Mouse (Mus musculus) common myeloid progenitor, adult 5-6 weeks (primary cell): Measurements from ENCODE around the gene Tns1. TPM values are rescaled to one million over a fixed set of nuclear protein-coding genes. Genes with fewer than 3 reads are reported as not detected.

ENCODE experiments used
- ATAC-seq: replicated peaks from 2 replicates; pipeline ENCODE4 v1.8.0; 2016; ENCODE audit warnings: low read depth, mild to moderate bottlenecking, moderate TSS enrichment, inconsistent platforms; ENCODE audit not compliant: poor library complexity, severe bottlenecking
- total RNA-seq: library from RNA; stranded (forward); fragments of 200-1000, 187-1606 nt; gene quantifications from 2 replicates; pipeline ENCODE4 v1.2.3, GENCODE M21; 2017

The Tns1 gene
- total RNA-seq, 1 experiment from 2014 or later: 39.4 TPM

DNA sequence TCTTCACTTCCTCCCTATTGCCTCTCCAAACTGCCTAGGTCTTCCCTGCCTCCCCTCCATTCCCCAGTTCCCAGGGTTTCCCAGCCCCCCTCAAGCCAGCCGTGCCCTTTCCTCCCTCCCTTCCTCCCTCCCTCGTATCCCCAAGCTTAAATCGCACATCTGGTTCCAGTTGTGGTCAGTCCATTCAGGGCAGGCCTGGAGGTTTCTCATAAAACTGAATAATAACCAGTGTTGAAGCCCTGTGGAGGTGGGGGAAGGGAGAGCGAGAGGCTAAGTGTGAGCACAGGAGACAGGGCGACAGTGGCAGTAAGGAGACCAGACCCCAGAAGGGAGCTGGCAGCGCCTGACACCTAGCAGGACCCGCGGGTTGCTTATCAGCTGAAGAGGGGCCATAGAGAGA lies 82.6 kb downstream of the Tns1 start:
- ATAC-seq: no peak

DNA sequence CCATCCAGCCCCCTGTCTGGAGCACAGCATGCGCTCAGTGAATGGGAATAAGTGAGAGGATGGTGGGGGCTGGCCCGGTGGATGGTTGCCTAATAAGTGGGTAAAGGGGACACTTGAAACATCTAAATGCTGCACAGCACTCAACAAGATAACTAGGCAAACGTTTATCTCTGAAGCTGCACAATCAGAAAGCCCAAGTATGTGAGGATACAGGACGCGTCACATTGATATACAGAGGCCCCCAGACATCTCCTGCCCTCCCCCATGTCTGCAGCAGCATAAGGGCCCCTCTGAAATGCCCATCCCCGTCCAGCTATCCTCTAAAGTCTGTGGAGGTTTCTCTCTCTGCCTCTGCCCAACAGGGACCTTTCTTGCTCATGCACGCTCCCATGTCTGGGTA lies 83.1 kb downstream of the Tns1 start:
- no peak for ATAC-seq

DNA sequence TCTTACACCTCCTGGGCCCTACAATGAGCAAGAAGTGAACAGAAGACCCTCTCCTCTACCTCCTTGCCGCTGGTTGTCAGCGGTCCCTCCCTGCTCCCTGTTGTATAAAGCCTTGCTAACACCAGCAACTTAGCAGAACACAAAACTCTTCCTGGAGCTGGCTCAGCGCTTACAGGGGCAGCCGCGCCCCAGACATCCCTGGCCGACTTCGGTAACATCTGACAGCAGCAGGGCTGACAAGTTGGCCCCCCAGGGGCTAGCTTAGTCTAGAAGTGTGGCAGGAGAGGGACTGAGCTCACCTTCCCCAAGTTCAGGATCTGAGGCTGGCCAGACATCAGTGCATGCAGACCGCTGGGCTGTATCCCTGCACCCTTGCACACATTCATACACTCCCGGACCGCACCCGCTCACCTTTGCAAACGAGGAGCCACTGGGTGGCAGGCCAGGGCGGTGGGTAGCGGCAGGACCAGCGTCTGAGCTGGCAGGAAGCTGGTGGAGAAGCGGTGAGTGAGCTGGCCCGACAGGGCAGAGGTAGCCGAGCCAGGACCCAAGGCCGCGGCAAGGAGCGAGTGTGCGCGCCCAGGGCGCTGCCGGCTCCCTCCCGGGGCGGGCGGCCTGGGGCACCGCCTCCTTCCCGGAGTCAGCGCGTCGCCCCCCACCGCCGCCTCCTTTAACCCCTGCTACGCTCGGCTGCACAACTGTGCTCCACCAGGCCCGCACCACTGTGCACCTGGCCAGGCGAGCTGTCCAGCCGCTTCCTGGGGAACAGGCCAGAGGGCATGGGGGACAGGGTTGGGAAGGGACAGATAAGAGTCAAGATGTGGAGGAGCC lies 87.5 kb downstream of the Tns1 start:
- peak; percentile 55 for ATAC-seq

DNA sequence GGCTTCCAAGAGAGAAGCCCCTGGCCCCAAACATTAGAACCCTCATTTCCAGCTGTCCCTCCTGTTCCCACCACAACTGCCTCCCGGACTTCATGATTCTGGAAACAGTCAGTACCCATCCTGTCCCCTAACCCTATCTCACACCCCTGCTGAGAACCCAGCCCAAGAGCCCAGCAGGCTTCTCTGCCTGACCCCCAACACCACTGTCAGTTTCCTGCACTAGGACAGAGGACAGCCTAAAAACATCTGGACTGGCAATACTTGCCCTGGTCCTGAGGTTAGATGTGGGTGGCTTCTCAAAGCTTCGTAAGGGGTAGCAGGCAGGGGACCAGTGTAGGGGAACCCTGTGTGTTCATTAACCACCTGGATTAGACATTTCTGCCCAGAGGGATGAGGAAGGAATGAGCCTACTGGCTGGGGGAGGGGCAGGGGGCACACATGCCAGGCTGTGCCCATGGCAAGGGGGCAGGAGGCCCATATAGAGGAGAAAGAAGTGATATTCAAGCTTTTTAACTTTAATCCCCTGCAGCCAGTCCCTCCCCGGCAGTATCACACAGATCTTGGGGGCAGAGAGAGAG lies 88.2 kb downstream of the Tns1 start:
- ATAC-seq: no peak

DNA sequence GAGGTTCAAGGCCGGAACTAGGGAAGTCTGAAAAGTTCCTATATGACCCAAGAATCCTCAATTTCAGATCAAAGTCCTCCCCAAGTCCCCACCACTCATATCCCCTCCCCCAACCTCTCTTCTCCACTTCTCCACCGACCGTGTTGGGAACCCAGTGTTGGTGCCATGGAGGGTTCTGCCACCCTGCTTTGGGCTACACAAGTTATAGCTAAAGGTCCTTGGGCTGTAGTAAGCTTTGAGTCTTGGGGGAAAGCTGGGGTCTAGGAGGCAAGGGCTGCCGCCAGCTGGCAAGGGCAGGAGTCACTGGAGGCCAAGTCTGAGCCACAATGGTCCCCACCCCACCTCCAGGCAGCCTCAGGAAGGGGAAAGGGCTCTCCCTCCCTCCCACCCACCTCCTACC lies 88.8 kb downstream of the Tns1 start:
- ATAC-seq: no peak

DNA sequence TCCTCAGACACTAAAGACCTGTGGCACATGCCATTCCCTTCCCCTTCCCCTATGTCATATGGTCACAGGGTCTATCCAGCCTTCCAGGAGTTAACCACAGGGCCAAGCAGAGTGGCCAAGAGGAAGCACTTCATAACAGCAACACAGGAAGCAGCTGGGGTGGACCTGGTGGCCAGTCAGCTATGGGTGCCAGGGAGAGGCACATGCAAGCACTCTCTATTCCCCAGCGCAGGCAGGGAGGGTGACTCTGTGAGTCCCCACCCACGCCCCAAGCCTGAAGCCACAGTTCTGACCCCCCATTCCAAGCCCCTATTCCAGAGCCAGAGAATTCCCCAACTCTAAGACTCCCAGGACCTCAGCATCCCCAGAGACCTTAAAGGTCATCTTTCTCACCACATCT lies 89.5 kb downstream of the Tns1 start:
- peak; percentile 71 for ATAC-seq

DNA sequence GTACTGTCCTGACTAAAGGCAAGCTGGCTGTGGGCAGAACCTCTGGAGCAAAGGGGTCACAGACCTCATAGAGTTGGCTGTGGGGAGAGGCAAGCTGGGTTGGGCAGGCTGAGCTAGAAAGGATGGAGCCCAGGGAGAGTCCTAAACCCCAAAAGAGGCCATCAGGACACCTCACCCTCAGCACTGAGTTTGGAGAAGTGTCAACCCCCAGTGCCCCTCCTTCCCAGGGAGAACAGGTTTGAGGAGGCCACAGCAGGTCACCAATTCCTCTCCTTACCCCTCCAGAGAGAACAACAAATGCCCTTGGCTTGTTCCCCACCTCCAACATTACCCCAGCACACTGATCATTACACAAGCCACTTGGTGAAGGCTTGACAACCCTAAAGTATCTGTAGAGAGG lies 90.0 kb downstream of the Tns1 start:
- no peak for ATAC-seq

DNA sequence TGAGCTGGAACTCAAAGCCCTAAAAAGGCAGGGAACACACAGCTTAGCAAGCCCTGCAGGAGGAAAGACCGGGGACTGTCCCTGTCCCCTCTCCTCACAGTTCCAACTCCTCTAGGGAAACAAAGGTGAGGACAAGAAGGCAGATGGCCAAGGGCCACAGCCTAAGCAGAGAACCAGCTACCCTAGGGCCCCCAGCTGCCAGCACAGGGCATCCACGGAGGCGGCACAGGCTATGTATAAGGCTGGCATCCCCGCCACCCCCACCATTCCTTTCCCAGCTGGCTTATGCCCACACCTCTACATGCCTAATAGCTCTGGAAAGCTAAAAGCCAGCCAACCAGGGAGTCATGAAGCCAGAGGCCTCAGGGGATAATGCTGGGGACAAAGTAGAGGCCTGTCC lies 90.8 kb downstream of the Tns1 start:
- no peak for ATAC-seq

DNA sequence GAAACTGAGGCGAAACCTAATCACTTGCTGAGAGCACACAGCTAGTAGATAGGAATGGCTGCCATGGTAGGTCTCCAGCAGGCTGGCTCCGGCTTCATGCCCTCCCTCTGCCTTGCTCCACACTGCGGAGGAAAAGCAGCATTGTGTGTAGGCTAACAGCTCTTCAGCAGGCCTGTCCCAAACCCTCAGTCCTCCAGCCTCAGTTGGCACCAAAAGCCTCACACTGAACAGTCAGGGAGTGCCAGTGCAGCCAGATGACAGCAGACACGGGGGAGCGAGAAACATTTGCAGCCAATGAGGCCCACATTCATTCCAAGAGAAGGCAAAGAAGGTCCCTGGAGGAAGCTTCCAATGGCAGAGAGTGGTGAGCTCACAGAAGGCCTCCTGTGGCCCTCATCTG lies 91.3 kb downstream of the Tns1 start:
- ATAC-seq: no peak

DNA sequence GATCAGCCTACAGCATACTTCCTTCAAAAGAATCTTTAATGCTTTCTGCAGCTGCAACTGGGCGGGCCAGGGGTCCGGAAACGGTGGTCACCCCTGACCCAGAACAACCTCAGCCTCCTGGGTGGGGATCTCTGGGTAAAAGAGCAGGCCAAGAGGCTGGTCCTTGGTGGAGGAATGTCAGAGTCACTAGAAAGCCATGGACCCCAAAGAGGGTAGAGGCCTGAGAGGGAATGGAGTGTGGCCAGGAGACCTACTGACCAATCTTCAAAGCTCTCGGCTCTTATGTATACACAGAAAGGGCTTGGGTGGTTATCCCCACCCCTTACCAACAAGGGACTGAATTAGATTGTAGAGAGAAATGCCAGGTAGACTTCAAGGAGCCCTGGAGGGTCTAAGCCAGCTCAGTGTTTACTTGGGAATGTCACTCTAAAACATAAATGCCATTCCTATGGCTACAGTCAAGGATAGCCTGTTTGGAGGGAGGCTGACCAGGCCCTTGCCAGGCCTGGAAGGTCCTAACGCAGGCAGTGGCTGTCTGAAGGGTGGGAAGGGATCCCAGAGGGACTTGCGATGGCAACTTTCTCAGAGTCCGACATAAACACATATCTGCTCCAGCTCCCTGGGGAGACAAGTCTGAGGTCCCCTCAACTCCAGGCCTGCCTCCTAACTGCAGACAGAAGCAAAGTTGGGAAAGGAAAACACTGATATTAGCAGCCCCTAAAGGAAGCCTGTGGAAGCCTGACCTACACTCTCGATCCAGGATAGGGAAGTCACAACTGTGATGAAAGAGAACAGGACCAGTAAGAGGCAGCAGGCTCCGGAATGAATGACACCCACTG lies 92.3 kb downstream of the Tns1 start:
- ATAC-seq: no peak

DNA sequence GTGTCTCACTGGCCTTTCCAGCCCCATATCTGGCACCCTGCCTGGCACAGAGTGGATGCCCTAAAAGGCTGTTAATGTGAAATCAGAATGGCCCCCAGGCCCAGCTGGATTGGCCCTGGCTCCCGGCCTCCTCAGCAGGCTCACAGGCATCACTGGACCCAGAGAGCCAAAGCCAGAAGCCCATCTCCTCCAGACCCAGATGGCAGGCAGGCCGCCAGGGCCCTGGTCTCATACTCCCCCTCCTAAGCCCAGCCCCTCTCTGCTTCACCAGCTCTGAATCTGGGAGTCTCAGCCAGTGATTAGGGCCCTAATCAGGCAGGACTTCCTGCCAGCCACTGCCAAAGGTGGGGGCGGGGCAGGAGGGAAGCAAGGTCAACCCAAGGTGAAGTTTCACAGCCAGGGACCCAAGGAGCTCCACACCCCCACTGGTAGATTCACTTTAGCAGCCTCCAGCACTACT lies 93.3 kb downstream of the Tns1 start:
- ATAC-seq: peak; percentile 23; the same call in 1 of the 2 replicates

DNA sequence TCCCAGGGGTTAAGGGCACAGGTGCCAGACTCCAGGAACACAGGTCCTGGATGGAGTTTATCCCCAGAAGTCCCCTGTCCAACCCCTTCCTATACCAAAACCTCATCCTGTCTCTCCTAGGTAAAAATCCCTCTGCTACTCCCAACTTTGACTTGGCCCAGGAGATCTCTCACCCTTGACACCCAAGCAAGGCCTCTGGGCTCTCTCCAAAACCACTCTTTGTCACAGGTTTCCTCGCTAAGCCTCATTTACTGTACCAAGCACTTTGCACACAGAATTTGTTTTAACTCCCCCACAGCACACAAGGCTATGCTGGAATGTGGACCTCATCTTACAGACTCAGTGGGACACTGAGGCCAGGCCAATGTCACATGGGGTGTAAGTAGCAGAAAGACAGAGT lies 94.0 kb downstream of the Tns1 start:
- no peak for ATAC-seq

DNA sequence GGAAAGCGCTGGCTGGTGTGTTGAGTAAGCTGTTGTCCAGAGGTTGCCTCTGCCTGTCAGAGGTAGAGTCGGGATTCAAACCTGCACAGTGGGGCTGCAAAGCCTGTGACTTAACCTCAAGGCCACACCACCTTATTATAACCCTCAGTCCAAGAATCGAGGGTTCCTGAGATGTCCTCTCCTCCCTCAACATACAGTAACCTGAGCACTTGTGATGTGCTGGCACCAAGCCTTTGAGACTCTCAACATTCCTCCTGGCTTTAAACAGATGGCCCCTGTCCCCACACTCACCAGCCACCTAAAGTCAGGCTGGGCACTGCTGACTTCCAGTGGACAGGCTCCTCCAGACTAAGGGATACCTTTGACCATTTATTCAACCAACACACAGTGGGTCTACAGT lies 94.6 kb downstream of the Tns1 start:
- ATAC-seq: no peak

DNA sequence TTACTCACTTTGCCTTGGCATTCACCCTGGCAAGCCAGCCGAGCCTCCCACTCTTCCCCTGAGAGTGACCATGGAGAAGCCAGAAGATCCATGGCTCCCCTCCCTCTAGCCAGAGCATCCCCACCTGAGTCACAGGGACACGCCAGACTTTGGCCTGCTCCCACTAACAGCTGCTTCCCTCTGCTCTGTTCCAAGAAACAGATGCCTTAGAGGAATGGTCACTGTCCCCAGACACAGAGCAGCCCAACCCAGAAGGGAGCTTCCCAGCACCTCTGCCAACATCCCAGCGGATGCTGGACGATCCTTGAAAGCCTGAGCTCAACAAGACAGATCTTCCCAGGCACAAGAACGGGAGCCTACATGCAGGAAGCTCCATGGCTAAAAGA lies 95.4 kb downstream of the Tns1 start:
- ATAC-seq: no peak

DNA sequence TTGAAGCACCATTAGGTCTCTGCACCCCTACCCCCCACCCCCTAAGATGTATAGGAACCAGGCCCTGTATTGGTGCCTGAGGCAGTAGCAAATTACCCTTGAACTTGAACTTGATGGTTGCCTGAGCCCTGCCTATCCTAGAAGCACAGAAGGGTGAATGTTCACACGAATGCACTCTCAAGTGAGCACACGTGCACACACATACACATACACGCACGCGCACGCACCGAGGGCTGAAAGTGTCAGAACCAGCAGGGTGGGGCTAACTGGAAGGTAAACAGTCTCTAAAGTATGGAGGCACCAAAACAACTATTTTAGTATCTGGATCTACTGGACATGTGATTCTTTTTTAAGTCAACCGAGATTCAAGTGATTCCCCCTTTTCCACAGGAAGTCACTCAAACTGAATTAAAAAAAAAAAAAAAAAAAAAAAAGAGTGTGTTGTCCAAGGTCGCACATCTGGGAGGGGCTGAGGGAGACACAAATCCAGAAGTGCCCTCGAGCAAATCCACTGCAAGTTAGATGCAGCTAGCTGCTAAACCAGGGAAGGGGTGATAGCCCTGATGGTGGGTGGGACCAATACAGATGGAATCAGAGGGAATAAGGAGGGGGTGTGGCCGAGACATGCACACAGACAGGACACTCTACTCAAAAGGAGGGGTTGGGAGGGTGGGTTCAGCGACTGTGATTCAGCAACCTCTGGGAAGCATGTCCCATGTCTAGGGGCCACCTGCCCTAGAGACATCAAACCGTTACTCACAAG lies 96.0 kb downstream of the Tns1 start:
- ATAC-seq: no peak

DNA sequence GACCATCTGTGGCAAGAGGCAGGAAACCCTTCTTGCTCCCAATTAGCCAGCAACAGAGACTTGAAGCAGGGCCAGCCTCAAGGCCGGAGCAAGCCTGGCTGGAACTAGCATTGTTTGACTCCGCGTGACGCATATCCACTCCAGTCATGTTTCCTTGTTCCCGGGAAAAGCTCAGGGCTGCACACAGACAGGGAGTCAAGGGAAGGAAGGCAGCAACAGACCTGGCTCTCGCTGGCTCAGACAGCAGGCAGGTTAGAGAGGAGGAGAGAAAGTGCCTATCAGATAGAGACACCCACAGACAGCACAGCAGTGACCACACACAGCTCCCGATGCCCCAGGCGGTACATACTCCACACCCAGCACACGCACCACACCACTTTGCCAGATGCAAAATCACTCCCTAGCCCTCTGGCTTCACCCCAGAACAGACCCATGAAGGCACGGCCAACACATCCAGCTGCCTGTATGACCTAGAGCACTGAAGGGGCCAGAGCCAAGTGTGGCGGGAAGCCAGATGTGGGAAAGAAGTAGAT lies 96.6 kb downstream of the Tns1 start:
- peak; percentile 33 for ATAC-seq

DNA sequence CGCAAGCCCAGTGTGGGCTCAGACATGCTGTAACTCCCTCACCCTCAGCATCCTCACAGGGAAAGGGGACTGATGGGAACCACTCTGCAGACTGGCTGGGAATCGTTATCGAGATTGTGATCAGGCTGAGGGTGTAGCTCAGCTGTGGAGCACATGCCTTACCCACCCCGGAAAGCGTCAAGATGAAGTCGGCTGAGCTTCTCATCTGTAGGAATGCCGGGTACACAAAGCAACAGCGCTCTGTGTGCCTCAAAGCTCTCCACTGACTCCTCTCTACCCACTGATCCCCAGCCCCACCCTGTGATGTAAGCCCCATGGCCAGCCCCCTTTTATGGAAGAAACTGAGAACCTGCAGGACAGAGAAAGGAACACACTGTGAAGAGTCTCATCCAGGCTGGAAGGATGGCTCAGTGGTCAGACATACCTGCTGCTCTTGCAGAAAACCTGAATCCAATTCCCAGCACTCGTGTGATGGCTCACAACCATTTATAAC lies 97.5 kb downstream of the Tns1 start:
- no peak for ATAC-seq

DNA sequence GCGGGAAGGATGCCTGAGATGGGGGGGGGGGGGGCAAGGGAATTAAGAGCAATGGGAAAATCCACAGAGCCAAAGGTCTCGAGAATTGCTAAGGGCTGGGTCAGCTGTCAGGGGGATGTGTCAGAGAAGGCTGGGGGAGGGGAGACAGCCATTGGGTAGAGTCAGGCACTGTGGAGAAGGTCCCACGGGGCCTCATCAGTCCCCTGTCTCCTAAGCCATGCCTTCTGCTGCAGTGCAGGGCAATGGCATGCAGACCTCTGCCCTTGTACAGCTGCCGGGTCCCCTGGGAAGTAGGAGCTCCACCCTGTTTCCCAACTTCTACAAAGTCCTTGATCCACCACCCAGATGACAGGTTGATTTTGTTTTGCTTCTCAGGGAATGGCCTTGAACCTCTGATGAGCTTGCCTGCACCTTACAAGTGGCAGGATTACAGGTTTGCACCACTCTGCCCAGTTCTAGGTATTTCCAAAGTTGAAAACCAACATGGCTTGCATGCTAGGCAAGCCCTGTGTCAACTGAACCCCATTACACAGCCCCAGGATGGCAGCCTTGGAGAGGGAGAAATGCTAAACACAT lies 98.5 kb downstream of the Tns1 start:
- ATAC-seq: no peak

DNA sequence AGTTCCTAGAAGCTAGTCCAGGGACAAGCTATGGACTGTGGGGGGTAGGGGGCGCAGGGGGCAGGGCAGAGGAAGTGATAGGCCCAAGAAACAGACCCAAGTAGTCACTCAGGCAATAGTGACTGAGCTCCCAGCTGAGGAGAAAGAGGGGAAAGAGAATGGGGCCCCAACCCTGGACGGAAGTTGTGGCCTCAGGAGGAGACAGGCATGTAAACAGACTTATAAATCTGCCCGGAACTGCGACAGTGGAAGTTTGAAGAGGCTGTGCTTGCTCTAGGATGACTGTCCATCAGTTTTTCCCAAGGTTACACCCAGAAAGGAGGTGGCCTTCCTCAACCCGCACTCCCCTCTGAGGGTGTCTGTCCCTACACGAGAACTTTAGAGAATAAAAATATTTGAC lies 99.0 kb downstream of the Tns1 start:
- peak; percentile 59 for ATAC-seq
